Mouse (Mus musculus): ENCODE data around the gene Pde1b.

Pde1b gene

GRCm38 (mm10) chr15:103502435-103503250 lies at the start of gene Pde1b:
Gene Pde1b (plus strand): TSS chr15:103503034.
- peak; percentile 71 for DNase-seq (ENCODE audit: low spot score)

GRCm38 (mm10) chr15:103453551-103454218 lies 49.1 kb upstream of the Pde1b start, which contains the start of gene Nckap1l:
Gene Nckap1l (plus strand): TSS chr15:103453794.
- DNase-seq (ENCODE audit: low spot score): no peak

GRCm38 (mm10) chr15:103454449-103454848 lies 48.4 kb upstream of the Pde1b start:
- DNase-seq (ENCODE audit: low spot score): no peak

- no peak for DNase-seq (ENCODE audit: low spot score)
Observed at GRCm38 (mm10) chr15:103462539-103463261, 40.1 kb upstream of the Pde1b start.

- no peak for DNase-seq (ENCODE audit: low spot score)
Observed at GRCm38 (mm10) chr15:103471488-103472194, 31.2 kb upstream of the Pde1b start.

- no peak for DNase-seq (ENCODE audit: low spot score)
Observed at GRCm38 (mm10) chr15:103472265-103472664, 30.6 kb upstream of the Pde1b start.

GRCm38 (mm10) chr15:103473182-103473581 lies 29.7 kb upstream of the Pde1b start:
- DNase-seq (ENCODE audit: low spot score): no peak

- DNase-seq (ENCODE audit: low spot score): no peak
Observed at GRCm38 (mm10) chr15:103473769-103474168, 29.1 kb upstream of the Pde1b start.

- DNase-seq (ENCODE audit: low spot score): no peak
Observed at GRCm38 (mm10) chr15:103479080-103479606, 23.7 kb upstream of the Pde1b start.

- no peak for DNase-seq (ENCODE audit: low spot score)
Observed at GRCm38 (mm10) chr15:103480129-103480528, 22.7 kb upstream of the Pde1b start.

- DNase-seq (ENCODE audit: low spot score): no peak
Observed at GRCm38 (mm10) chr15:103482488-103482887, 20.3 kb upstream of the Pde1b start.

GRCm38 (mm10) chr15:103484490-103484889 lies 18.3 kb upstream of the Pde1b start:
- DNase-seq (ENCODE audit: low spot score): no peak

GRCm38 (mm10) chr15:103485106-103485505 lies 17.7 kb upstream of the Pde1b start:
- DNase-seq (ENCODE audit: low spot score): no peak

- no peak for DNase-seq (ENCODE audit: low spot score)
Observed at GRCm38 (mm10) chr15:103486658-103487057, 16.2 kb upstream of the Pde1b start.

GRCm38 (mm10) chr15:103488336-103488735 lies 14.5 kb upstream of the Pde1b start:
- no peak for DNase-seq (ENCODE audit: low spot score)

- DNase-seq (ENCODE audit: low spot score): peak; percentile 32
Observed at GRCm38 (mm10) chr15:103496204-103497140, 6.4 kb upstream of the Pde1b start.

- DNase-seq (ENCODE audit: low spot score): no peak
Observed at GRCm38 (mm10) chr15:103498157-103498556, 4.7 kb upstream of the Pde1b start.

GRCm38 (mm10) chr15:103500723-103501122 lies 2.1 kb upstream of the Pde1b start:
- no peak for DNase-seq (ENCODE audit: low spot score)

GRCm38 (mm10) chr15:103501186-103501585 lies 1.6 kb upstream of the Pde1b start:
- DNase-seq (ENCODE audit: low spot score): no peak

GRCm38 (mm10) chr15:103503251-103503600 lies 392 bp downstream of the Pde1b start:
- no peak for DNase-seq (ENCODE audit: low spot score)

- no peak for DNase-seq (ENCODE audit: low spot score)
Observed at GRCm38 (mm10) chr15:103503660-103504059, 826 bp downstream of the Pde1b start.

Measured in ovary, adult 18-20 months (tissue).